Mouse (Mus musculus): Measurements from ENCODE around the gene Ctla2b. TPM values are rescaled to one million over a fixed set of nuclear protein-coding genes. Genes with fewer than 3 reads are reported as not detected.
"Not testable (repeated sequence)": the region's sequence is repeated elsewhere in the genome, so short reads cannot be mapped to it uniquely, and the experiment has no call there.

The Ctla2b gene
- 1 to 10 TPM; 1.9 to 2.2 TPM for total RNA-seq (2021)
- long read RNA-seq, experiment 1, result 0 reads
- long read RNA-seq, experiment 2, partial matches to known transcripts, result 0 of 2 reads
- long read RNA-seq, experiment 2, other reads (novel, unspliced or antisense), result 0 of 2 reads

- DNase-seq (ENCODE audit: low spot score in 2 of 2), result no peak
Observed at GRCm38 (mm10) chr13:60897328-60897727, at the start of gene Ctla2b. Gene Ctla2b (minus strand): TSS chr13:60897447.

- not testable (repeated sequence) for DNase-seq (ENCODE audit: low spot score in 2 of 2)
Observed at GRCm38 (mm10) chr13:60941884-60942283, 44.6 kb upstream of the Ctla2b start, which contains the start of gene Tpbpa. Gene Tpbpa (minus strand): TSS chr13:60941984.

- DNase-seq (ENCODE audit: low spot score in 2 of 2), result no peak
Observed at GRCm38 (mm10) chr13:60936500-60936901, 39.3 kb upstream of the Ctla2b start, which contains the start of the genes Gm49391 and Ctla2a. Gene Gm49391 (minus strand): TSS chr13:60936571. Gene Ctla2a (minus strand): TSS chr13:60936625.

GRCm38 (mm10) chr13:60935490-60935889, 38.2 kb upstream of the Ctla2b start, which contains the start of gene Gm49393:
Gene Gm49393 (minus strand): TSS chr13:60935590.
- DNase-seq (ENCODE audit: low spot score in 2 of 2), result not testable (repeated sequence)

- DNase-seq (ENCODE audit: low spot score in 2 of 2), result not testable (repeated sequence)
Observed at GRCm38 (mm10) chr13:60904780-60905179, 7.5 kb upstream of the Ctla2b start, which contains the start of gene Tpbpb. Gene Tpbpb (minus strand): TSS chr13:60904880.

GRCm38 (mm10) chr13:60896794-60897193, 453 bp downstream of the Ctla2b start, which contains the start of gene Gm49392:
Gene Gm49392 (minus strand): TSS chr13:60896894.
- DNase-seq (ENCODE audit: low spot score in 2 of 2), result not testable (repeated sequence)

GRCm38 (mm10) chr13:60895406-60896160, 1.7 kb downstream of the Ctla2b start:
- DNase-seq (ENCODE audit: low spot score in 2 of 2), result no peak

GRCm38 (mm10) chr13:60892301-60892700, 4.9 kb downstream of the Ctla2b start:
- DNase-seq (ENCODE audit: low spot score in 2 of 2), result no peak

GRCm38 (mm10) chr13:60864281-60864680, 33.0 kb downstream of the Ctla2b start, which contains the start of gene 4930486L24Rik:
Gene 4930486L24Rik (minus strand): TSS chr13:60864475.
- DNase-seq (ENCODE audit: low spot score in 2 of 2), result no peak

GRCm38 (mm10) chr13:60848241-60849120, 48.8 kb downstream of the Ctla2b start:
- DNase-seq (ENCODE audit: low spot score in 2 of 2), result no peak

Other genes starting within 250 kb of the Ctla2b start
- not detected for gene BC051665, start 111.1 kb downstream of the Ctla2b start, total RNA-seq (2021)
- gene Ctsll3, start 94.6 kb downstream of the Ctla2b start, total RNA-seq (2021), result not detected
- not detected for gene 4930486L24Rik, start 33.0 kb downstream of the Ctla2b start, total RNA-seq (2021)
- gene Gm49392, start 553 bp downstream of the Ctla2b start, total RNA-seq (2021), result under 1 TPM in 1 of 2 experiments, not detected in 1; 0.51 TPM
- gene Tpbpb, start 7.4 kb upstream of the Ctla2b start, total RNA-seq (2021), result not detected
- gene Gm49393, start 38.1 kb upstream of the Ctla2b start, total RNA-seq (2021), result not detected
- gene Gm49391, start 39.1 kb upstream of the Ctla2b start, total RNA-seq (2021), result under 1 TPM; 0.49 to 0.66 TPM
- 10 to 100 TPM; 15.6 to 17.2 TPM for gene Ctla2a, start 39.2 kb upstream of the Ctla2b start, total RNA-seq (2021)
- not detected for gene Tpbpa, start 44.5 kb upstream of the Ctla2b start, total RNA-seq (2021)
- not detected for gene Ctsj, start 108.5 kb upstream of the Ctla2b start, total RNA-seq (2021)
- gene Ctsq, start 143.2 kb upstream of the Ctla2b start, total RNA-seq (2021), result not detected